10 mouse cellular contexts compared by ENCODE assay signal in genomic region chr11:119239480-119239879, GRCm38 (mm10).
"Had no signal": no experiment of that assay in that cellular context is flagged by ENCODE, and none has a peak within 500 bp of the region (broad histone marks: within the 10 kb centered on the region; RNA-seq: fewer than 3 reads in every experiment).

No protein-coding gene starts in this region.

- H3K27me3 ChIP-seq: limb, embryonic 15.5 days; midbrain, embryonic 12.5 days had no signal

- H3K9me3 ChIP-seq: limb, embryonic 15.5 days; lung, embryonic 15.5 days had no signal

- H3K9ac ChIP-seq: limb, embryonic 15.5 days; liver, embryonic 12.5 days; lung, embryonic 15.5 days; midbrain, embryonic 12.5 days had no signal

- DNase-seq: kidney, adult 18-20 months; kidney, postnatal 36 days; layer of hippocampus, adult 9-11 months; layer of hippocampus, postnatal 36 days had no signal

- H3K4me2 ChIP-seq: limb, embryonic 15.5 days; lung, embryonic 15.5 days; midbrain, embryonic 12.5 days had no signal

- ATAC-seq: inflammation-experienced regulatory T-cells, adult 6 months; liver, embryonic 12.5 days had no signal

- H3K4me3 ChIP-seq: limb, embryonic 15.5 days; liver, embryonic 12.5 days; lung, embryonic 15.5 days; midbrain, embryonic 12.5 days had no signal

- H3K36me3 ChIP-seq: limb, embryonic 15.5 days; liver, embryonic 12.5 days; lung, embryonic 15.5 days had no signal

- H3K27ac ChIP-seq: kidney, postnatal 0 days; limb, embryonic 15.5 days; liver, embryonic 12.5 days; lung, embryonic 15.5 days; midbrain, embryonic 12.5 days had no signal
